ENCODE assay signal across 8 mouse cellular contexts in genomic region chr1:64689561-64690212, GRCm38 (mm10). TPM values are rescaled to one million over a fixed set of nuclear protein-coding genes. Genes with fewer than 3 reads are reported as not detected.
DNase-seq lines count a peak whose midpoint lies in the region; ATAC-seq and TF ChIP-seq lines count a peak whose summit lies in the region.

No protein-coding gene starts in this region.

- peak overlapping the region; percentile 74 for H3K4me2 ChIP-seq in kidney, embryonic 15.5 days
- H3K4me2 ChIP-seq in myocyte (ENCODE audit: low read depth): peak overlapping the region; percentile 93

- peaks cover 25% of the 10 kb centered on the region for H3K4me1 ChIP-seq in kidney, embryonic 15.5 days

- H3K9me3 ChIP-seq in kidney, embryonic 15.5 days (replicated peaks): no peaks in the 10 kb centered on the region

- peak overlapping the region; percentile 94 for H3K4me3 ChIP-seq in kidney, embryonic 15.5 days (replicated peaks)
- H3K4me3 ChIP-seq in myocyte: peak overlapping the region; percentile 49

- ATAC-seq in cerebellum, adult (ENCODE audit: insufficient number of reproducible peaks, low FRiP score, low TSS enrichment): no peak
- ATAC-seq in kidney, embryonic 15.5 days (replicated peaks; ENCODE audit: low FRiP score): no peak

- H3K36me3 ChIP-seq in kidney, embryonic 15.5 days: no peaks in the 10 kb centered on the region
- peaks cover 1% of the 10 kb centered on the region for H3K36me3 ChIP-seq in myocyte (ENCODE audit: control insufficient read depth, insufficient read depth)

- peak overlapping the region; percentile 42 for H3K9ac ChIP-seq in kidney, embryonic 15.5 days

- peak; percentile 5 to 9 for DNase-seq in cerebellum, adult 18-20 months
- peak; percentile 12 for DNase-seq in thymus, postnatal 14 days
- no peak for DNase-seq in thymus, postnatal 36 days
- DNase-seq in frontal cortex, postnatal 10 days (ENCODE audit: low spot score in 2 of 2): no peak
- DNase-seq in cerebellum, postnatal 4 days (ENCODE audit: low spot score in 2 of 2): no peak

- no peaks in the 10 kb centered on the region for H3K27me3 ChIP-seq in kidney, embryonic 15.5 days
- no peaks in the 10 kb centered on the region for H3K27me3 ChIP-seq in myocyte (ENCODE audit: control insufficient read depth, insufficient read depth, insufficient read length)

- no peak overlapping the region for H3K27ac ChIP-seq in kidney, embryonic 15.5 days

- 21% methylated on average over 9 of the region's 9 CpGs for WGBS in kidney, embryonic 15.5 days

- H3ac ChIP-seq in myocyte (ENCODE audit: control insufficient read depth, insufficient read length): no peak overlapping the region

- TF ChIP-seq POLR2A in myocyte (IDR thresholded peaks at IDR 0.05; ENCODE audit: insufficient read length, low read depth): no peak

- H3K79me2 ChIP-seq in myocyte (ENCODE audit: control insufficient read depth, insufficient read depth): peaks cover 39% of the 10 kb centered on the region

TF ChIP-seq in myocyte, 11 proteins besides CTCF, POLR2A, EP300 and RAD21:
- no peak for TF ChIP-seq CEBPB (IDR thresholded peaks at IDR 0.05; ENCODE audit: insufficient read depth, poor library complexity, severe bottlenecking)
- no peak for TF ChIP-seq REST (IDR thresholded peaks at IDR 0.05; ENCODE audit: insufficient read depth, insufficient read length)
- no peak for TF ChIP-seq TCF12 (IDR thresholded peaks at IDR 0.05; ENCODE audit: insufficient read depth, poor library complexity, severe bottlenecking)

RNA-seq across cellular contexts. Expression of gene Ccnyl1, which starts 0.6 kb away (rescaled TPM):
- polyA plus RNA-seq in kidney, embryonic 15.5 days (2015; fragmentation: Nextera tagmentation; extraction: Ambion mirVana): 5.0 and 5.5 TPM in 2 replicates
- 16.0 TPM for polyA plus RNA-seq in myocyte (2012; fragmentation: generic; extraction: Trizol)

RNA-seq across cellular contexts. Expression of gene Fzd5, which starts 47.9 kb away (rescaled TPM):
- 2.2 and 2.4 TPM in 2 replicates for polyA plus RNA-seq in kidney, embryonic 15.5 days (2015; fragmentation: Nextera tagmentation; extraction: Ambion mirVana)
- 2.1 TPM for polyA plus RNA-seq in myocyte (2012; fragmentation: generic; extraction: Trizol)

Comparison
In these comparisons a context has a peak if more than half of its experiments do, and no peak if none do; other contexts are left out.
1. DNase-seq: peak in cerebellum, adult 18-20 months (2 of 2) and thymus, postnatal 14 days (single experiment); none in thymus, postnatal 36 days (0 of 2), frontal cortex, postnatal 10 days (0 of 2) and cerebellum, postnatal 4 days (0 of 2).